Mouse (Mus musculus) neural tube, embryonic 11.5 days (tissue): ENCODE measurements at regions not wholly inside any gene's neighbourhood (a gene's known extent, or its start where the extent isn't known, plus 50 kb on each side); places are given as distances from the start of the nearest gene placed in this dataset.
A peak's percentile ranks its signal among the peaks of the same experiment; 100 is the strongest.

Experiments used
- ATAC-seq: fragments of 200-750 bp; cut with Nextera tagmentation; 2 replicates; pipeline ENCODE4 v1.8.0; 2017; ENCODE audit warnings: moderate number of reproducible peaks, mild to moderate bottlenecking, moderate TSS enrichment, moderate library complexity; ENCODE audit not compliant: insufficient read depth, low FRiP score, low TSS enrichment
- DNase-seq: peaks from one replicate; pipeline ENCODE4 v3.0.0-alpha.2; 2015; ENCODE audit warnings: low spot score
- H3K27ac ChIP-seq: fragments of 300-500 bp; sonication (generic); 2 replicates; pipeline ENCODE4 v1.5.1; 2014; ENCODE audit warnings: low read depth, mild to moderate bottlenecking, low read length
- H3K27me3 ChIP-seq: fragments of 300-500 bp; sonication (generic); 2 replicates; pipeline ENCODE4 v1.6.1; 2014; ENCODE audit warnings: mild to moderate bottlenecking, low read length, mixed read lengths; ENCODE audit not compliant: control insufficient read depth, insufficient read depth
- H3K36me3 ChIP-seq: fragments of 300-500 bp; sonication (generic); 2 replicates; pipeline ENCODE4 v1.6.1; 2014; ENCODE audit warnings: mild to moderate bottlenecking, low read length, moderate library complexity, mixed read lengths; ENCODE audit not compliant: control insufficient read depth, insufficient read depth
- H3K4me1 ChIP-seq: fragments of 300-500 bp; sonication (generic); 2 replicates; pipeline ENCODE4 v1.6.1; 2014; ENCODE audit warnings: low read length, mixed read lengths; ENCODE audit not compliant: control insufficient read depth, insufficient read depth
- H3K4me2 ChIP-seq: fragments of 300-500 bp; sonication (generic); 2 replicates; pipeline ENCODE4 v1.6.1; 2014; ENCODE audit warnings: low read depth, mild to moderate bottlenecking, moderate library complexity
- H3K4me3 ChIP-seq: fragments of 300-500 bp; sonication (generic); 2 replicates; pipeline ENCODE4 v1.5.1; 2014; ENCODE audit warnings: low read depth, low read length
- H3K9ac ChIP-seq: fragments of 300-500 bp; sonication (generic); 2 replicates; pipeline ENCODE4 v1.6.1; 2014; ENCODE audit warnings: mild to moderate bottlenecking, low read length
- H3K9me3 ChIP-seq: fragments of 300-500 bp; sonication (generic); 2 replicates; pipeline ENCODE4 v1.6.1; 2016; ENCODE audit warnings: low read length; ENCODE audit not compliant: control insufficient read depth
- WGBS: fragments of 180-500 bp; shearing (Covaris S2); extraction: QIAGEN DNeasy Blood & Tissue Kit; methylation state at CpG from one replicate; pipeline ENCODE4 v1.1.7; 2014; 5-methylcytosine and 5-hydroxymethylcytosine counted together

- DNase-seq, result no peak
- no peaks in the 10 kb centered on the region for H3K36me3 ChIP-seq
- no peaks in the 10 kb centered on the region for H3K27me3 ChIP-seq
- no peak overlapping the region for H3K27ac ChIP-seq
- no peak overlapping the region for H3K4me3 ChIP-seq
- 75% methylated on average over 2 of the region's 2 CpGs for WGBS
- H3K9me3 ChIP-seq, result no peaks in the 10 kb centered on the region; the same call in 1 of the 2 replicates
- H3K9ac ChIP-seq, result no peak overlapping the region
- no peak for ATAC-seq
- H3K4me2 ChIP-seq, result no peak overlapping the region
- no peaks in the 10 kb centered on the region for H3K4me1 ChIP-seq
These were observed 232.1 kb downstream of the Bcl11b start for GRCm38 (mm10) chr12:107771325-107771724.

- Histone ChIP-seq H3K36me3 (no peaks in the 10 kb centered on the region), H3K27ac (no peak overlapping the region), H3K27me3 (no peaks in the 10 kb centered on the region), H3K9me3 (no peaks in the 10 kb centered on the region; the same call in 1 of the 2 replicates), H3K4me3 (no peak overlapping the region), H3K9ac (no peak overlapping the region), H3K4me2 (no peak overlapping the region), H3K4me1 (no peaks in the 10 kb centered on the region)
- ATAC-seq (no peak), DNase-seq (no peak)
- WGBS, result 59% methylated on average over 3 of the region's 3 CpGs
These were observed 231.6 kb downstream of the Bcl11b start for GRCm38 (mm10) chr12:107771809-107772208.

GRCm38 (mm10) chr12:107778046-107778445 lies 225.4 kb downstream of the Bcl11b start:
- Histone ChIP-seq H3K36me3 (no peaks in the 10 kb centered on the region), H3K27me3 (no peaks in the 10 kb centered on the region), H3K27ac (no peak overlapping the region), H3K4me3 (no peak overlapping the region), H3K4me2 (no peak overlapping the region), H3K9ac (no peak overlapping the region), H3K4me1 (no peaks in the 10 kb centered on the region), H3K9me3 (no peaks in the 10 kb centered on the region; the same call in 1 of the 2 replicates)
- DNase-seq (no peak), ATAC-seq (no peak)
- 65% methylated on average over 9 of the region's 9 CpGs for WGBS

- H3K36me3 ChIP-seq, result no peaks in the 10 kb centered on the region
- 87% methylated on average over 13 of the region's 13 CpGs for WGBS
- H3K27me3 ChIP-seq, result no peaks in the 10 kb centered on the region
- H3K9ac ChIP-seq, result no peak overlapping the region
- no peak for DNase-seq
- no peak for ATAC-seq
- no peak overlapping the region for H3K27ac ChIP-seq
- H3K4me2 ChIP-seq, result no peak overlapping the region
- H3K4me3 ChIP-seq, result no peak overlapping the region
- H3K9me3 ChIP-seq, result no peaks in the 10 kb centered on the region; the same call in 1 of the 2 replicates
- no peaks in the 10 kb centered on the region for H3K4me1 ChIP-seq
These were observed 223.9 kb downstream of the Bcl11b start for GRCm38 (mm10) chr12:107779306-107780057.

GRCm38 (mm10) chr12:107782147-107782546 lies 221.3 kb downstream of the Bcl11b start:
- 72% methylated on average over 3 of the region's 3 CpGs for WGBS
- Histone ChIP-seq H3K27ac (no peak overlapping the region), H3K9ac (no peak overlapping the region), H3K9me3 (no peaks in the 10 kb centered on the region), H3K36me3 (no peaks in the 10 kb centered on the region), H3K27me3 (no peaks in the 10 kb centered on the region), H3K4me1 (no peaks in the 10 kb centered on the region), H3K4me2 (no peak overlapping the region), H3K4me3 (no peak overlapping the region)
- ATAC-seq, result no peak
- DNase-seq, result no peak

GRCm38 (mm10) chr12:107783831-107784230 lies 219.6 kb downstream of the Bcl11b start:
- no peak overlapping the region for H3K9ac ChIP-seq

GRCm38 (mm10) chr12:107789818-107790217 lies 213.6 kb downstream of the Bcl11b start:
- H3K9ac ChIP-seq, result no peak overlapping the region
- DNase-seq (no peak), ATAC-seq (no peak)
- 45% methylated on average over 6 of the region's 6 CpGs for WGBS
- no peaks in the 10 kb centered on the region for H3K27me3 ChIP-seq
- H3K27ac ChIP-seq, result no peak overlapping the region
- no peak overlapping the region for H3K4me3 ChIP-seq
- no peaks in the 10 kb centered on the region for H3K4me1 ChIP-seq
- no peaks in the 10 kb centered on the region for H3K36me3 ChIP-seq
- no peak overlapping the region for H3K4me2 ChIP-seq
- no peaks in the 10 kb centered on the region for H3K9me3 ChIP-seq

More at GRCm38 (mm10) chr12:107783831-107784230, 219.6 kb downstream of the Bcl11b start:
- Histone ChIP-seq H3K27ac (no peak overlapping the region), H3K4me1 (no peaks in the 10 kb centered on the region), H3K4me3 (no peak overlapping the region), H3K9me3 (no peaks in the 10 kb centered on the region), H3K36me3 (no peaks in the 10 kb centered on the region), H3K27me3 (no peaks in the 10 kb centered on the region), H3K4me2 (no peak overlapping the region)
- no peak for DNase-seq
- 80% methylated on average over 7 of the region's 7 CpGs for WGBS
- ATAC-seq, result no peak

- Histone ChIP-seq H3K27me3 (no peaks in the 10 kb centered on the region), H3K9me3 (no peaks in the 10 kb centered on the region), H3K4me2 (no peak overlapping the region), H3K9ac (no peak overlapping the region), H3K4me1 (no peaks in the 10 kb centered on the region), H3K36me3 (no peaks in the 10 kb centered on the region), H3K27ac (no peak overlapping the region), H3K4me3 (no peak overlapping the region)
- 89% methylated on average over 5 of the region's 5 CpGs for WGBS
- ATAC-seq (no peak), DNase-seq (no peak)
These were observed 203.1 kb downstream of the Bcl11b start for GRCm38 (mm10) chr12:107800296-107800695.

- Histone ChIP-seq H3K9ac (no peak overlapping the region), H3K9me3 (no peaks in the 10 kb centered on the region), H3K4me3 (no peak overlapping the region), H3K4me1 (peaks cover 6% of the 10 kb centered on the region), H3K27ac (no peak overlapping the region), H3K27me3 (no peaks in the 10 kb centered on the region), H3K4me2 (no peak overlapping the region), H3K36me3 (no peaks in the 10 kb centered on the region)
- 36% methylated on average over 11 of the region's 11 CpGs for WGBS
- DNase-seq, result peak; percentile 16
- no peak for ATAC-seq
These were observed 195.8 kb downstream of the Bcl11b start for GRCm38 (mm10) chr12:107807634-107808033.
